Mouse (Mus musculus) erythroblast, embryonic 14.5 days (primary cell): Measurements from ENCODE around the gene Fbxw13.

Experiments
- GATA1 ChIP-seq: IDR thresholded peaks from 2 replicates; pipeline ENCODE4 v1.6.1; 2012; ENCODE audit warnings: low read length, inconsistent platforms, mixed read lengths
- TAL1 ChIP-seq: IDR thresholded peaks from 3 replicates; pipeline ENCODE4 v1.6.1; 2012; ENCODE audit warnings: low read length, inconsistent platforms, mixed read lengths

- TF ChIP-seq GATA1: no peak
- TF ChIP-seq TAL1: no peak
These were observed 19.5 kb downstream of the Fbxw13 start for GRCm38 (mm10) chr9:109176301-109176700.
